Mouse (Mus musculus) cerebellum, adult 2 months (tissue): ENCODE results near the gene Gm9821.

Source experiments
- CTCF ChIP-seq: fragments of 200-500 bp; IDR thresholded peaks from 2 replicates; pipeline ENCODE4 v1.5.1; 2011; ENCODE audit warnings: low read depth, mild to moderate bottlenecking, control low read depth, low read length, moderate library complexity, borderline replicate concordance; ENCODE audit not compliant: insufficient read depth
- POLR2A ChIP-seq: fragments of 200-500 bp; IDR thresholded peaks from 2 replicates; pipeline ENCODE4 v1.6.1; 2011; ENCODE audit warnings: low read length, control low read depth, borderline replicate concordance; ENCODE audit not compliant: insufficient read depth

- TF ChIP-seq CTCF (no peak), POLR2A (no peak)
These were observed 14.0 kb upstream of the Gm9821 start for GRCm38 (mm10) chr2:91931328-91932159.
